Mouse (Mus musculus) limb, embryonic 11.5 days (tissue): ENCODE results near the gene Gmnn. TPM values are rescaled to one million over a fixed set of nuclear protein-coding genes. Genes with fewer than 3 reads are reported as not detected.
A peak's percentile ranks its signal among the peaks of the same experiment; 100 is the strongest.
"Not testable (repeated sequence)": the region's sequence is repeated elsewhere in the genome, so short reads cannot be mapped to it uniquely, and the experiment has no call there.

Source experiments
- ATAC-seq: fragments of 200-750 bp; cut with Nextera tagmentation; 2 replicates; pipeline ENCODE4 v1.8.0; 2017; ENCODE audit warnings: low read depth; ENCODE audit not compliant: insufficient number of reproducible peaks, low FRiP score, low TSS enrichment
- DNase-seq: peaks from one replicate; pipeline ENCODE4 v3.0.0-alpha.2; 2015; ENCODE audit warnings: low spot score
- H3K27ac ChIP-seq: fragments of 300-500 bp; sonication (generic); replicated peaks from 2 replicates; pipeline ENCODE4 v1.5.1; 2014; ENCODE audit warnings: low read depth, mild to moderate bottlenecking, low read length
- H3K27me3 ChIP-seq: fragments of 300-500 bp; sonication (generic); 2 replicates; pipeline ENCODE4 v1.6.1; 2014; ENCODE audit warnings: mild to moderate bottlenecking, low read length, mixed read lengths; ENCODE audit not compliant: control insufficient read depth, insufficient read depth
- H3K36me3 ChIP-seq: fragments of 300-500 bp; sonication (generic); 2 replicates; pipeline ENCODE4 v1.6.1; 2014; ENCODE audit warnings: mild to moderate bottlenecking, low read length, moderate library complexity, mixed read lengths; ENCODE audit not compliant: control insufficient read depth, insufficient read depth
- H3K4me1 ChIP-seq: fragments of 300-500 bp; sonication (generic); 2 replicates; pipeline ENCODE4 v1.6.1; 2014; ENCODE audit warnings: low read length, mixed read lengths; ENCODE audit not compliant: control insufficient read depth, insufficient read depth
- H3K4me2 ChIP-seq: fragments of 300-500 bp; sonication (generic); 2 replicates; pipeline ENCODE4 v1.6.1; 2014; ENCODE audit warnings: low read depth, mild to moderate bottlenecking, moderate library complexity; ENCODE audit not compliant: severe bottlenecking
- H3K4me3 ChIP-seq: fragments of 300-500 bp; sonication (generic); 2 replicates; pipeline ENCODE4 v1.5.1; 2014; ENCODE audit warnings: low read depth, low read length
- H3K9ac ChIP-seq: fragments of 300-500 bp; sonication (generic); 2 replicates; pipeline ENCODE4 v1.6.1; 2014; ENCODE audit warnings: mild to moderate bottlenecking, low read length
- H3K9me3 ChIP-seq: fragments of 300-500 bp; sonication (generic); 2 replicates; pipeline ENCODE4 v1.6.1; 2016; ENCODE audit warnings: low read length; ENCODE audit not compliant: control insufficient read depth
- WGBS: fragments of 180-500 bp; shearing (Covaris S2); extraction: QIAGEN DNeasy Blood & Tissue Kit; methylation state at CpG from one replicate; pipeline ENCODE4 v1.1.7; 2014; 5-methylcytosine and 5-hydroxymethylcytosine counted together
- polyA plus RNA-seq: library from polyadenylated mRNA; unstranded; fragments of >200 nt; fragmentation: Nextera tagmentation; extraction: Ambion mirVana; gene quantifications from 2 replicates; pipeline ENCODE4 v1.2.1, GENCODE M21; 2014

The Gmnn gene
- polyA plus RNA-seq, 1 experiment from 2014 or later: 151 TPM

DNA sequence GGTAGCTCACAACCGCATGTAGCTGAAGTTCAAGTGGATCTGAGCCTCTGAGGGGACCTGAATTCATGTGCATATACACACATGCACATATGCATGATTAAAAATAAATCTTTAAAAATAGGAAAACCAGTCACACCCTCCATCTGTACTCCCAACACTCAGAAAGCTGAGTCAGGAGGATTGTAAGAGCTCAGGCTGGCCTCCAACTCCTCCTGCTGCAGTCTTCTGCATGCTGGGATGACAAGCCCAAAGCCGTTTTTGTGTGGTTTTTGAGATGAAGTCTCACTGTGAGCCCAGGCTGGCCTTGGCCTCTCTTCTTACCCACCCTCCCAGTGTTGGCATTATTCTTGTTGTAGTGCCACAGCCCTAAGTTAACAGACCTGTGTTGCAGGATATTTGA, 16.3 kb upstream of the Gmnn start:
- Histone ChIP-seq H3K27me3 (no peaks in the 10 kb centered on the region), H3K9me3 (no peaks in the 10 kb centered on the region), H3K4me1 (no peaks in the 10 kb centered on the region), H3K27ac (no peak overlapping the region), H3K4me3 (no peak overlapping the region), H3K4me2 (no peak overlapping the region), H3K9ac (no peak overlapping the region), H3K36me3 (no peaks in the 10 kb centered on the region)
- 81% methylated on average over 2 of the region's 2 CpGs for WGBS
- DNase-seq (no peak), ATAC-seq (no peak)

DNA sequence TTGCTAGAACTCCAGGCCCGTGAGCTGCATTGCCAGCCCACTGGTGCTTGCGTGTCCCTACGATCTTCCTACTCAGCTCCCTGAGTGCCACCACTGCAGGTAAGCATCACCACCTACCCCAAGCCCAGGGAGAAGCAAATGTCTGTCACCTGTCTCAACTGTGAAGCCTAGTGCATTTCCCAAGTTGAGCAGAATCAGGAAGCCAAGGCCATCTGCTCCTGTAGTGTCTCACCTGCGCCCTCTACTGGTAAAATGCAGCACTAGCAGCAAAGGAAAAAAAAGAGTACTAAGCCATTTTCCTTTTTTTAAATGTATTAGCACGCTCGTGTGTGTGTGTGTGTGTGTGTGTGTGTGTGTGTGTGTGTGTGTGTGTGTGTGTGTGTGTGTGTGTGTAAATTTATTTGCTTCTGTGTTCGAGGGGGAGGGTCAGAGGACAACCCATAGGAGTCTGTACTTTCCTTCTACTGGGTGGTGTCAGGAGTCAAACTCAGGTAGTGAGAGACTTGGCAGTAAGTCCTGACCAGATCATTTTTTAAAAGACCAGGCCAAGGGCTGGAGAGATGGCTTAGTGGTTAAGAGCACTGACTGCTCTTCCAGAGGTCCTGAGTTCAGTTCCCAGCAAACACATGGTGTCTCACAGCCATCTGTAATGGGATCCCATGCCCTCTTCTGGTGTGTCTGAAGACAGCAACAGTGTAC, 14.6 kb upstream of the Gmnn start:
- Histone ChIP-seq H3K4me3 (no peak overlapping the region), H3K27me3 (no peaks in the 10 kb centered on the region), H3K9me3 (no peaks in the 10 kb centered on the region), H3K4me1 (no peaks in the 10 kb centered on the region), H3K4me2 (no peak overlapping the region), H3K9ac (no peak overlapping the region), H3K27ac (no peak overlapping the region), H3K36me3 (no peaks in the 10 kb centered on the region)
- 61% methylated on average over 6 of the region's 7 CpGs for WGBS
- DNase-seq (peak; percentile 58), ATAC-seq (no peak)

DNA sequence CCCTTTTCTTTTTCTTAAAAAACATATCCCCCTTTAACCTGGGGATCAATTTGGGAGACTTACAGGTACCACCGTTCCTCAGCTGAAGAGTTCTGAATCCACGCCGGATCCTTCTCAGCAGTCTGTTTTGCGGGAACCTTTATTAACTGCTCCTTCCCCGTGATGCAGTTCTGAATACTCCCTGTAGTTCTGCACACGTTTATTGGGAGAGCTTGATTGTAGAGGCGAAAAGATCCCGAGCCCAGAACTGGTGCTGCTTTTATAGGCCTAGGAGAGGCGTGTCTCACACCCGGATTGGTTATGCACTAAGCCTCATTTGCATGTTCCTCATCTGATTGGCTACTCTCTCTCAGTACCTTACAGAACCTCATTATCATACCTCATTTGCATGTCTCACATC, 9.8 kb upstream of the Gmnn start:
- H3K4me3 ChIP-seq, DNase-seq, H3K4me1 ChIP-seq, H3K36me3 ChIP-seq, H3K27ac ChIP-seq, H3K9ac ChIP-seq, ATAC-seq, H3K9me3 ChIP-seq, H3K4me2 ChIP-seq, H3K27me3 ChIP-seq: not testable (repeated sequence)
- WGBS: 91% methylated on average over 10 of the region's 10 CpGs

DNA sequence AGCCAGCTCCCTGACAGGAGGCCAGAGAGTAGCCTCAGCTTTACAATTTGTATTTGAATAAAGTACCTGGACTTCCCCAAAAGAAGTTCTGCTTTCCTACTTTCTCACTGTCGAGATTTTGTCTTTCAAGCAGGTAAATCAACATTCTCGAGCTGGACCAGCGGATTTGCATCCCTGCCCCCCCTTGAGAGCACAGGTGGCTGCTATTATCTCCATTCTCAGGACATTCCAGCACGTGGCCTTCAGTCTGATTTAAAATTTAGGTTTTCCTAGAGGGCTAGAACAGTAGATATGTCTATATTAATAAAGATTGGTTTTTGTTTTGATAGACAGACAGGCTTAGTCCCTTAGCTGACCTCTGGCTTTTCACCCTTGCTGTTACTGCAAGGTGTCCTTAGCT, 6.1 kb upstream of the Gmnn start:
- H3K9me3 ChIP-seq, H3K4me1 ChIP-seq, H3K4me3 ChIP-seq, DNase-seq, H3K27ac ChIP-seq, H3K4me2 ChIP-seq, H3K27me3 ChIP-seq, H3K9ac ChIP-seq, ATAC-seq, H3K36me3 ChIP-seq: not testable (repeated sequence)
- 79% methylated on average over 4 of the region's 4 CpGs for WGBS

DNA sequence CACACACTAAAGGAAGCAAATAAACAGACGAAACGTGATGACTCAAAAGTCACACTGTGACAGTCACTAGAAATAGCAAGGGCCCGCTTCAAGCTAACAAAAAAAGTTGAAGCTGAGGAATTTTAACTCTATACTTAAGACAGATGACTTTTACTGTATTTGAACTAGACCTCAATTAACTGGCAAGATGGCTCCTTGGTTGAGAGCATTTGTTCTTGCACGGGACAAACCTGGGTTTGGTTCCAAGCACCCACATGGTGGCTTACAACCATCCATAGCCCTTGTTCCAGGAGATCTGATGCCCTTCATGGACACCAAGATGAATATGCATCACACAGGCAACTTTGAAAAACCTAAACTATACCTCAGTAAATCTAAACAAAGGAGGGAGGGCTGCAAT, 531 bp upstream of the Gmnn start:
- DNase-seq (no peak), ATAC-seq (no peak)
- H3K4me2 ChIP-seq: peak overlapping the region; percentile 65
- no peak overlapping the region for H3K27ac ChIP-seq
- peaks cover 2% of the 10 kb centered on the region; the same call in 1 of the 2 replicates for H3K36me3 ChIP-seq
- no peaks in the 10 kb centered on the region for H3K9me3 ChIP-seq
- 47% methylated on average over 4 of the region's 4 CpGs for WGBS
- H3K4me3 ChIP-seq: peak overlapping the region; percentile 91
- H3K9ac ChIP-seq: no peak overlapping the region
- peaks cover 5% of the 10 kb centered on the region; the same call in 1 of the 2 replicates for H3K4me1 ChIP-seq
- H3K27me3 ChIP-seq: no peaks in the 10 kb centered on the region

DNA sequence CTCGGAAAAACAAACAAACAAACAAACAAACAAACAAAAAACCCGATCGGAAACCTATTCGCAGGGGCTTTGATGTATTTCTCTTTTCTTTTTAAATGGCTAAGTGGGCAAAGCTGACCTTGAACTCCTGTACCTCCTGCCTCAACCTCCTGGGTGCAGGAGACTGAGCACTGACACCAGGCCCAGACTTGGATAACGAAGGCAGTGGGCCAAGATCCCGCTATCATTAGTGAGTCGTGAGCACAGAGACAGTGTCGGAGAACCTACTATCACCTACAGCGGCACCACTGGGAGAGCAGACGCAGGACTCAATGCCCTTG, 680 bp downstream of the Gmnn start:
- peak overlapping the region; percentile 65 for H3K4me2 ChIP-seq
- H3K4me1 ChIP-seq: peaks cover 5% of the 10 kb centered on the region; the same call in 1 of the 2 replicates
- ATAC-seq (0 out of 2 replicates have a peak, but pooled peaks have one; percentile 33), DNase-seq (no peak)
- H3K4me3 ChIP-seq: peak overlapping the region; percentile 91
- WGBS: 7% methylated on average over 10 of the region's 10 CpGs
- H3K9ac ChIP-seq: peak overlapping the region; percentile 96
- peaks cover 9% of the 10 kb centered on the region; the same call in 1 of the 2 replicates for H3K36me3 ChIP-seq
- H3K27me3 ChIP-seq: no peaks in the 10 kb centered on the region
- H3K27ac ChIP-seq: peak overlapping the region; percentile 61; the same call in 1 of the 2 replicates
- H3K9me3 ChIP-seq: no peaks in the 10 kb centered on the region

DNA sequence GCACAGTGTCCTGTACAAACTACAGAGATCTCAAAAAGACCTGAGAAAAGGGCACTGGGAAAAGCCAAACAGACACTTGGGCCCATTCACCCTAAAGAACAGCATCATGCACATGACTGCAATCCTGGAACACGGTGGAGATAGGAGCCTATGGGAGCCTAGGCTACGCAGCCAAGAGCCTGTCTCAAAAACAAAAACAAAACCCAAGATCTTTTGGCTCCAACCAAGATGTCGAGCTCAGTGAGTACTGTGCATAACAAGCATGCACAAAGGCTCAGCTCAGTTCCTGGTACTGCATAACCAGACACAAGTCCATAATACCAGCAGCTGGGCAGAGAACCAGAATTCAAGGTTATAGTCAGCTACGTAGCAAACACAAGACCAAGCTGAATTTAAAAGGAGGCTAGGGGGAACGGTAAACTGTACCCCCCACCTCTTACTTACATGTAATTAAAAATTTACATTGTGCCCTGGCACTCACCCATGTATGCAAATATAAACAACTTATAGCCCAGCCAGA, 1.3 kb downstream of the Gmnn start:
- Histone ChIP-seq H3K27ac (no peak overlapping the region), H3K9ac (peak overlapping the region; percentile 96; the same call in 1 of the 2 replicates), H3K4me2 (peak overlapping the region; percentile 65), H3K4me3 (peak overlapping the region; percentile 91), H3K36me3 (peaks cover 11% of the 10 kb centered on the region; the same call in 1 of the 2 replicates), H3K27me3 (no peaks in the 10 kb centered on the region), H3K9me3 (no peaks in the 10 kb centered on the region), H3K4me1 (peaks cover 5% of the 10 kb centered on the region; the same call in 1 of the 2 replicates)
- 75% methylated on average over 5 of the region's 5 CpGs for WGBS
- ATAC-seq (no peak), DNase-seq (no peak)

DNA sequence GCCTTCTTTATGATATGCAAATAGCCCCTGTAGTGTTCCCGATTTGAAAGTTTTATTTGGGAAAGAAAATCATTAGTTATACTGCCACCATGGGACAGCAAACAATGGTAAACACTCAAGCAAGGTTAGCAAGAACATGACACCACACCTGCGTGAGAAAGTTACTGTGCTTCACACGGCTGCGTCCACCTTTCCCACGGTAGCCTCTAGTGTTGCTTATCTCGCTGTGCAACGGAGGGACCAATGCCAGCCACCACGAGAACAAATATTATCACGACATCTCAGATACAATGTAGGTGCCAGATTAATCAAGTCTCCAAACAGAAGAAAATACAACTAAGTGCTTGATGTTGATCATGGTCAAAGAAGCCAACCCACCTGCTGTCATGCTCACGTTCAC, 2.3 kb downstream of the Gmnn start:
- Histone ChIP-seq H3K27ac (no peak overlapping the region), H3K9ac (no peak overlapping the region), H3K4me1 (peaks cover 5% of the 10 kb centered on the region; the same call in 1 of the 2 replicates), H3K36me3 (peaks cover 11% of the 10 kb centered on the region; the same call in 1 of the 2 replicates), H3K27me3 (no peaks in the 10 kb centered on the region), H3K4me3 (no peak overlapping the region), H3K9me3 (no peaks in the 10 kb centered on the region), H3K4me2 (no peak overlapping the region)
- DNase-seq (no peak), ATAC-seq (no peak)
- 95% methylated on average over 10 of the region's 10 CpGs for WGBS
